ENCODE assay signal across 28 mouse cellular contexts in genomic region chr13:48167976-48168375, GRCm38 (mm10).
DNase-seq lines count a peak whose midpoint lies in the region; ATAC-seq lines count a peak whose summit lies in the region.
"Had no signal": no experiment of that assay in that cellular context is flagged by ENCODE, and none has a peak within 500 bp of the region (broad histone marks: within the 10 kb centered on the region; RNA-seq: fewer than 3 reads in every experiment).

No protein-coding gene starts in this region.

- H3K27ac ChIP-seq in embryonic facial prominence, embryonic 14.5 days (replicated peaks; ENCODE audit: low read depth, low read length) = no peak overlapping the region
- H3K27ac ChIP-seq in embryonic facial prominence, embryonic 10.5 days (replicated peaks) = no peak overlapping the region
- peak overlapping the region; percentile 6; the same call in 1 of the 2 replicates for H3K27ac ChIP-seq in hindbrain, embryonic 14.5 days
- H3K27ac ChIP-seq in hindbrain, embryonic 11.5 days (ENCODE audit: low read depth, low read length) = no peak overlapping the region
- peak overlapping the region; percentile 14 for H3K27ac ChIP-seq in neural tube, embryonic 13.5 days (replicated peaks)
- H3K27ac ChIP-seq in neural tube, embryonic 15.5 days (replicated peaks) = no peak overlapping the region
- H3K27ac ChIP-seq: heart, embryonic 13.5 days; hindbrain, embryonic 10.5 days; hindbrain, postnatal 0 days; intestine, embryonic 15.5 days; layer of hippocampus, adult 2 months; left cerebral cortex, adult 2 months; limb, embryonic 12.5 days; liver, embryonic 15.5 days; neural tube, embryonic 12.5 days; stomach, embryonic 15.5 days had no signal

- no peak overlapping the region for H3K4me3 ChIP-seq in embryonic facial prominence, embryonic 14.5 days (ENCODE audit: low read depth, low read length)
- H3K4me3 ChIP-seq in embryonic facial prominence, embryonic 10.5 days = no peak overlapping the region
- no peak overlapping the region for H3K4me3 ChIP-seq in hindbrain, embryonic 14.5 days (replicated peaks; ENCODE audit: low read length)
- no peak overlapping the region for H3K4me3 ChIP-seq in hindbrain, embryonic 11.5 days (ENCODE audit: low read depth, low read length)
- no peak overlapping the region for H3K4me3 ChIP-seq in neural tube, embryonic 13.5 days
- H3K4me3 ChIP-seq in neural tube, embryonic 15.5 days (replicated peaks) = no peak overlapping the region
- H3K4me3 ChIP-seq: heart, embryonic 13.5 days; hindbrain, embryonic 10.5 days; intestine, embryonic 15.5 days; layer of hippocampus, adult 2 months; left cerebral cortex, adult 2 months; limb, embryonic 12.5 days; liver, embryonic 15.5 days; myocyte; neural tube, embryonic 12.5 days; stomach, embryonic 15.5 days had no signal

- H3K36me3 ChIP-seq in embryonic facial prominence, embryonic 14.5 days (ENCODE audit: control insufficient read depth, insufficient read depth, low read length) = no peaks in the 10 kb centered on the region
- H3K36me3 ChIP-seq in embryonic facial prominence, embryonic 10.5 days (replicated peaks) = no peaks in the 10 kb centered on the region
- no peaks in the 10 kb centered on the region for H3K36me3 ChIP-seq in hindbrain, embryonic 14.5 days (replicated peaks; ENCODE audit: control insufficient read depth, insufficient read depth)
- no peaks in the 10 kb centered on the region for H3K36me3 ChIP-seq in hindbrain, embryonic 11.5 days (ENCODE audit: control insufficient read depth, insufficient read depth, low read length)
- no peaks in the 10 kb centered on the region for H3K36me3 ChIP-seq in neural tube, embryonic 13.5 days
- H3K36me3 ChIP-seq in neural tube, embryonic 15.5 days = no peaks in the 10 kb centered on the region
- H3K36me3 ChIP-seq: G1E; heart, embryonic 13.5 days; hindbrain, embryonic 10.5 days; intestine, embryonic 15.5 days; limb, embryonic 12.5 days; liver, embryonic 15.5 days; neural tube, embryonic 12.5 days; stomach, embryonic 15.5 days had no signal

- no peaks in the 10 kb centered on the region; the same call in 1 of the 2 replicates for H3K4me1 ChIP-seq in embryonic facial prominence, embryonic 14.5 days (ENCODE audit: control insufficient read depth, insufficient read depth, low read length)
- peaks cover 30% of the 10 kb centered on the region for H3K4me1 ChIP-seq in embryonic facial prominence, embryonic 10.5 days
- peaks cover 16% of the 10 kb centered on the region; the same call in 1 of the 2 replicates for H3K4me1 ChIP-seq in hindbrain, embryonic 14.5 days (replicated peaks; ENCODE audit: control insufficient read depth, insufficient read depth, low read length)
- peaks cover 7% of the 10 kb centered on the region for H3K4me1 ChIP-seq in hindbrain, embryonic 11.5 days (replicated peaks; ENCODE audit: control insufficient read depth, insufficient read depth, low read length)
- H3K4me1 ChIP-seq in neural tube, embryonic 13.5 days (replicated peaks) = peaks cover 25% of the 10 kb centered on the region
- peaks cover 20% of the 10 kb centered on the region for H3K4me1 ChIP-seq in neural tube, embryonic 15.5 days
- H3K4me1 ChIP-seq: intestine, embryonic 15.5 days; liver, embryonic 15.5 days; stomach, embryonic 15.5 days had no signal

- no peaks in the 10 kb centered on the region for H3K27me3 ChIP-seq in embryonic facial prominence, embryonic 14.5 days (replicated peaks; ENCODE audit: control insufficient read depth, insufficient read depth, low read length)
- no peaks in the 10 kb centered on the region; the same call in 1 of the 2 replicates for H3K27me3 ChIP-seq in embryonic facial prominence, embryonic 10.5 days (replicated peaks; ENCODE audit: low read depth, poor library complexity, severe bottlenecking)
- no peaks in the 10 kb centered on the region for H3K27me3 ChIP-seq in hindbrain, embryonic 14.5 days (ENCODE audit: control insufficient read depth, insufficient read depth, low read length)
- H3K27me3 ChIP-seq in hindbrain, embryonic 11.5 days (ENCODE audit: control insufficient read depth, insufficient read depth, low read length) = no peaks in the 10 kb centered on the region
- no peaks in the 10 kb centered on the region for H3K27me3 ChIP-seq in neural tube, embryonic 13.5 days
- no peaks in the 10 kb centered on the region for H3K27me3 ChIP-seq in neural tube, embryonic 15.5 days (replicated peaks)
- H3K27me3 ChIP-seq: CH12.LX; heart, embryonic 13.5 days; intestine, embryonic 15.5 days; limb, embryonic 12.5 days; liver, embryonic 15.5 days; neural tube, embryonic 12.5 days; stomach, embryonic 15.5 days had no signal

- H3K9me3 ChIP-seq in embryonic facial prominence, embryonic 14.5 days (ENCODE audit: control insufficient read depth, low read length) = no peaks in the 10 kb centered on the region
- no peaks in the 10 kb centered on the region for H3K9me3 ChIP-seq in embryonic facial prominence, embryonic 10.5 days
- H3K9me3 ChIP-seq in hindbrain, embryonic 14.5 days (ENCODE audit: control insufficient read depth, low read length) = no peaks in the 10 kb centered on the region
- H3K9me3 ChIP-seq in hindbrain, embryonic 11.5 days (ENCODE audit: control insufficient read depth, low read length) = no peaks in the 10 kb centered on the region
- no peaks in the 10 kb centered on the region for H3K9me3 ChIP-seq in neural tube, embryonic 13.5 days
- no peaks in the 10 kb centered on the region for H3K9me3 ChIP-seq in neural tube, embryonic 15.5 days (replicated peaks)
- H3K9me3 ChIP-seq: heart, embryonic 13.5 days; hindbrain, embryonic 10.5 days; intestine, embryonic 15.5 days; limb, embryonic 12.5 days; liver, embryonic 15.5 days; neural tube, embryonic 12.5 days; stomach, embryonic 15.5 days had no signal

- H3K4me2 ChIP-seq in embryonic facial prominence, embryonic 14.5 days (ENCODE audit: low read depth, low read length) = no peak overlapping the region
- no peak overlapping the region for H3K4me2 ChIP-seq in hindbrain, embryonic 14.5 days (replicated peaks)
- H3K4me2 ChIP-seq in hindbrain, embryonic 11.5 days (replicated peaks; ENCODE audit: low read depth, low read length) = no peak overlapping the region
- H3K4me2 ChIP-seq in neural tube, embryonic 13.5 days = no peak overlapping the region
- no peak overlapping the region for H3K4me2 ChIP-seq in neural tube, embryonic 15.5 days
- H3K4me2 ChIP-seq: heart, embryonic 13.5 days; intestine, embryonic 15.5 days; limb, embryonic 12.5 days; liver, embryonic 15.5 days; lung, embryonic 14.5 days; neural tube, embryonic 12.5 days; stomach, embryonic 15.5 days had no signal

- DNase-seq in embryonic facial prominence, embryonic 14.5 days (ENCODE audit: low spot score) = peak; percentile 11
- DNase-seq in embryonic facial prominence, embryonic 10.5 days (ENCODE audit: low spot score) = no peak
- DNase-seq in hindbrain, embryonic 14.5 days (ENCODE audit: low spot score) = no peak
- no peak for DNase-seq in hindbrain, embryonic 11.5 days (ENCODE audit: low spot score)
- DNase-seq in cerebellum, adult 11 months = no peak
- DNase-seq: adrenal gland, postnatal 25 days; cerebellum, adult 2 months; cerebellum, postnatal 14 days; heart, postnatal 10 days; kidney, postnatal 36 days; lung, embryonic 14.5 days; lung, postnatal 14 days; right cerebral cortex, postnatal 14 days had no signal

- 26% methylated on average over 8 of the region's 8 CpGs for WGBS in embryonic facial prominence, embryonic 14.5 days
- WGBS in embryonic facial prominence, embryonic 10.5 days = 24% methylated on average over 8 of the region's 8 CpGs
- 26% methylated on average over 8 of the region's 8 CpGs for WGBS in hindbrain, embryonic 14.5 days
- 47% methylated on average over 8 of the region's 8 CpGs for WGBS in hindbrain, embryonic 11.5 days
- WGBS in neural tube, embryonic 13.5 days = 39% methylated on average over 8 of the region's 8 CpGs
- WGBS in neural tube, embryonic 15.5 days = 43% methylated on average over 8 of the region's 8 CpGs

- ATAC-seq in embryonic facial prominence, embryonic 14.5 days (ENCODE audit: low read depth) = no peak
- ATAC-seq in hindbrain, embryonic 14.5 days (ENCODE audit: low FRiP score) = no peak
- ATAC-seq in hindbrain, embryonic 11.5 days (ENCODE audit: low FRiP score) = no peak
- no peak for ATAC-seq in neural tube, embryonic 13.5 days (ENCODE audit: low read depth)
- ATAC-seq in neural tube, embryonic 15.5 days (ENCODE audit: low FRiP score) = no peak
- ATAC-seq: hindbrain, postnatal 0 days; intestine, embryonic 15.5 days had no signal

- no peak overlapping the region for H3K9ac ChIP-seq in embryonic facial prominence, embryonic 14.5 days (ENCODE audit: low read depth, low read length)
- no peak overlapping the region for H3K9ac ChIP-seq in hindbrain, embryonic 14.5 days
- no peak overlapping the region for H3K9ac ChIP-seq in hindbrain, embryonic 11.5 days (ENCODE audit: low read depth, low read length)
- no peak overlapping the region for H3K9ac ChIP-seq in neural tube, embryonic 13.5 days
- H3K9ac ChIP-seq in neural tube, embryonic 15.5 days (replicated peaks) = no peak overlapping the region
- H3K9ac ChIP-seq: heart, embryonic 13.5 days; intestine, embryonic 15.5 days; limb, embryonic 12.5 days; liver, embryonic 15.5 days; lung, embryonic 14.5 days; neural tube, embryonic 12.5 days; stomach, embryonic 15.5 days had no signal

Comparison
In these comparisons a context has a peak if more than half of its experiments do, and no peak if none do; other contexts are left out.
1. H3K27ac ChIP-seq: peak in hindbrain, embryonic 14.5 days (single experiment) and neural tube, embryonic 13.5 days (single experiment); none in embryonic facial prominence, embryonic 14.5 days (single experiment), embryonic facial prominence, embryonic 10.5 days (single experiment), hindbrain, embryonic 11.5 days (single experiment) and neural tube, embryonic 15.5 days (single experiment).